Mouse (Mus musculus) MEL (cell line): Measurements from ENCODE around the gene Ciao2a. TPM values are rescaled to one million over a fixed set of nuclear protein-coding genes. Genes with fewer than 3 reads are reported as not detected.
A peak's percentile ranks its signal among the peaks of the same experiment; 100 is the strongest.

ENCODE experiments used
- DNase-seq: peaks from one replicate; pipeline ENCODE4 v3.0.0; 2011; ENCODE audit warnings: low read depth, low spot score
- H3K27ac ChIP-seq: 2 replicates; pipeline ENCODE4 v1.5.1; 2012; ENCODE audit warnings: low read depth, mild to moderate bottlenecking, control low read depth, low read length, moderate library complexity; ENCODE audit not compliant: control insufficient read depth
- H3K27me3 ChIP-seq, 2 experiments: fragments of 150-350 bp in 1 of 2; sonication (generic) in 1 of 2; 2 replicates each; pipeline ENCODE4 v1.6.1; 2012; ENCODE audit warnings: low read length in 2 of 2, mild to moderate bottlenecking in 2 of 2, improper control_type of control experiment in 1 of 2, moderate library complexity in 1 of 2; ENCODE audit not compliant: insufficient read depth in 2 of 2, control insufficient read depth in 1 of 2
- H3K36me3 ChIP-seq, 2 experiments: 2 replicates each; pipeline ENCODE4 v1.6.1; 2012 to 2014; ENCODE audit warnings: low read length in 2 of 2, improper control_type of control experiment in 1 of 2, inconsistent platforms in 1 of 2, mild to moderate bottlenecking in 1 of 2; ENCODE audit not compliant: insufficient read depth in 2 of 2, control insufficient read depth in 1 of 2
- H3K4me1 ChIP-seq, 2 experiments: fragments of 150-350 bp in 1 of 2; sonication (generic) in 1 of 2; 2 replicates each; pipeline ENCODE4 v1.6.1; 2012; ENCODE audit warnings: low read length in 2 of 2, improper control_type of control experiment in 1 of 2, mild to moderate bottlenecking in 1 of 2; ENCODE audit not compliant: insufficient read depth in 2 of 2, control insufficient read depth in 1 of 2
- H3K4me3 ChIP-seq, 2 experiments: fragments of 150-350 bp in 1 of 2; sonication (generic) in 1 of 2; 2 replicates each; pipeline ENCODE4 v1.5.1; 2012; ENCODE audit warnings: low read depth in 2 of 2, low read length in 2 of 2, mild to moderate bottlenecking in 2 of 2, moderate library complexity in 2 of 2, control low read depth in 1 of 2, improper control_type of control experiment in 1 of 2; ENCODE audit not compliant: control insufficient read depth in 1 of 2, insufficient read depth in 1 of 2
- H3K79me2 ChIP-seq: 2 replicates; pipeline ENCODE4 v1.6.1; 2012; ENCODE audit warnings: mild to moderate bottlenecking, low read length, moderate library complexity; ENCODE audit not compliant: control insufficient read depth, poor library complexity, insufficient read depth
- H3K9ac ChIP-seq: 2 replicates; pipeline ENCODE4 v1.6.1; 2012; ENCODE audit warnings: low read depth, mild to moderate bottlenecking, control low read depth, low read length, moderate library complexity; ENCODE audit not compliant: control insufficient read depth, poor library complexity, severe bottlenecking
- H3K9me3 ChIP-seq: fragments of 150-350 bp; sonication (generic); replicated peaks from 2 replicates; pipeline ENCODE4 v1.6.1; 2012; ENCODE audit warnings: mild to moderate bottlenecking, low read length, improper control_type of control experiment, moderate library complexity; ENCODE audit not compliant: insufficient read depth
- BHLHE40 ChIP-seq: IDR thresholded peaks from 2 replicates; pipeline ENCODE4 v1.6.1; 2012; ENCODE audit warnings: low read depth, mild to moderate bottlenecking, inconsistent platforms, low read length, improper control_type of control experiment, borderline replicate concordance
- CHD1 ChIP-seq: IDR thresholded peaks from 2 replicates; pipeline ENCODE4 v1.6.1; 2012; ENCODE audit warnings: low read depth, mild to moderate bottlenecking, inconsistent platforms, low read length, improper control_type of control experiment
- CHD2 ChIP-seq: IDR thresholded peaks from 2 replicates; pipeline ENCODE4 v1.6.1; 2011; ENCODE audit warnings: low read length, improper control_type of control experiment
- CTCF ChIP-seq, 3 experiments: IDR thresholded peaks in 2 of 3; conservative IDR thresholded peaks in 1 of 3; 2 replicates each; pipeline ENCODE4 v1.5.1; 2011 to 2012; ENCODE audit warnings: low read length in 3 of 3, low read depth in 2 of 3, mild to moderate bottlenecking in 2 of 3, improper control_type of control experiment in 1 of 3, inconsistent platforms in 1 of 3, mixed read lengths in 1 of 3, moderate library complexity in 1 of 3; ENCODE audit not compliant: control insufficient read depth in 1 of 3, insufficient read depth in 1 of 3, poor library complexity in 1 of 3, severe bottlenecking in 1 of 3
- E2F4 ChIP-seq: IDR thresholded peaks from 2 replicates; pipeline ENCODE4 v1.6.1; 2011; ENCODE audit warnings: low read depth, low read length, improper control_type of control experiment, borderline replicate concordance
- ELF1 ChIP-seq: IDR thresholded peaks from 2 replicates; pipeline ENCODE4 v1.6.1; 2014; ENCODE audit warnings: low read depth, mild to moderate bottlenecking, inconsistent platforms, low read length, improper control_type of control experiment, moderate library complexity
- EP300 ChIP-seq, 2 experiments: IDR thresholded peaks; 2 replicates each; pipeline ENCODE4 v1.6.1; 2011; ENCODE audit warnings: improper control_type of control experiment in 2 of 2, low read length in 2 of 2, low read depth in 1 of 2, mild to moderate bottlenecking in 1 of 2
- ETS1 ChIP-seq: IDR thresholded peaks from 2 replicates; pipeline ENCODE4 v1.6.1; 2012; ENCODE audit warnings: low read depth, mild to moderate bottlenecking, inconsistent platforms, low read length, improper control_type of control experiment, moderate library complexity
- GABPA ChIP-seq: IDR thresholded peaks from 2 replicates; pipeline ENCODE4 v1.6.1; 2012; ENCODE audit warnings: low read depth, mild to moderate bottlenecking, inconsistent platforms, low read length, improper control_type of control experiment, moderate library complexity
- GATA1 ChIP-seq: IDR thresholded peaks from 2 replicates; pipeline ENCODE4 v1.6.1; 2011; ENCODE audit warnings: low read depth, low read length, improper control_type of control experiment
- HCFC1 ChIP-seq: IDR thresholded peaks from 2 replicates; pipeline ENCODE4 v1.6.1; 2012; ENCODE audit warnings: low read depth, mild to moderate bottlenecking, inconsistent platforms, low read length, improper control_type of control experiment, moderate library complexity
- JUND ChIP-seq: IDR thresholded peaks from 2 replicates; pipeline ENCODE4 v1.6.1; 2011; ENCODE audit warnings: low read depth, mild to moderate bottlenecking, improper control_type of control experiment, low read length
- KAT2A ChIP-seq: conservative IDR thresholded peaks from 2 replicates; pipeline ENCODE4 v1.6.1; 2012; ENCODE audit warnings: low read depth, low read length, improper control_type of control experiment, inconsistent platforms
- MAFK ChIP-seq: IDR thresholded peaks from 2 replicates; pipeline ENCODE4 v1.6.1; 2011; ENCODE audit warnings: low read depth, mild to moderate bottlenecking, low read length, improper control_type of control experiment, borderline replicate concordance
- MAX ChIP-seq: IDR thresholded peaks from 2 replicates; pipeline ENCODE4 v1.6.1; 2011; ENCODE audit warnings: low read length, improper control_type of control experiment
- MEF2A ChIP-seq: IDR thresholded peaks from 2 replicates; pipeline ENCODE4 v1.6.1; 2014; ENCODE audit warnings: low read depth, mild to moderate bottlenecking, inconsistent platforms, low read length, improper control_type of control experiment; ENCODE audit not compliant: poor library complexity, insufficient replicate concordance, severe bottlenecking; ENCODE audit errors: extremely low read depth
- MXI1 ChIP-seq: IDR thresholded peaks from 2 replicates; pipeline ENCODE4 v1.6.1; 2011; ENCODE audit warnings: mild to moderate bottlenecking, low read depth, low read length, improper control_type of control experiment
- MYB ChIP-seq: IDR thresholded peaks from 2 replicates; pipeline ENCODE4 v1.6.1; 2011; ENCODE audit warnings: mild to moderate bottlenecking, low read depth, low read length, improper control_type of control experiment
- MYC ChIP-seq: IDR thresholded peaks from 2 replicates; pipeline ENCODE4 v1.6.1; 2011; ENCODE audit warnings: low read depth, mild to moderate bottlenecking, low read length, improper control_type of control experiment, moderate library complexity
- NELFE ChIP-seq: IDR thresholded peaks from 2 replicates; pipeline ENCODE4 v1.6.1; 2011; ENCODE audit warnings: low read depth, low read length, improper control_type of control experiment
- NRF1 ChIP-seq: IDR thresholded peaks from 2 replicates; pipeline ENCODE4 v1.6.1; 2014; ENCODE audit warnings: low read depth, mild to moderate bottlenecking, inconsistent platforms, low read length, improper control_type of control experiment, moderate library complexity; ENCODE audit not compliant: poor library complexity, insufficient read depth, severe bottlenecking
- POLR2A ChIP-seq, 2 experiments: IDR thresholded peaks; 2 replicates each; pipeline ENCODE4 v1.6.1; 2011 to 2012; ENCODE audit warnings: low read length in 2 of 2, mild to moderate bottlenecking in 2 of 2, control low read depth in 1 of 2, improper control_type of control experiment in 1 of 2, low read depth in 1 of 2, moderate library complexity in 1 of 2; ENCODE audit not compliant: control insufficient read depth in 1 of 2, insufficient read depth in 1 of 2, poor library complexity in 1 of 2
- POLR2AphosphoS2 ChIP-seq: IDR thresholded peaks from 2 replicates; pipeline ENCODE4 v1.6.1; 2011; ENCODE audit warnings: low read length, improper control_type of control experiment
- POLR2AphosphoS5 ChIP-seq: IDR thresholded peaks from 2 replicates; pipeline ENCODE4 v1.6.1; 2012; ENCODE audit warnings: low read depth, borderline replicate concordance, mild to moderate bottlenecking, inconsistent platforms, low read length, moderate library complexity, mixed read lengths
- RAD21 ChIP-seq: IDR thresholded peaks from 2 replicates; pipeline ENCODE4 v1.6.1; 2011; ENCODE audit warnings: mild to moderate bottlenecking, low read depth, low read length, improper control_type of control experiment
- RCOR1 ChIP-seq: IDR thresholded peaks from 2 replicates; pipeline ENCODE4 v1.6.1; 2012; ENCODE audit warnings: low read depth, mild to moderate bottlenecking, inconsistent platforms, low read length, improper control_type of control experiment
- SIN3A ChIP-seq: IDR thresholded peaks from 2 replicates; pipeline ENCODE4 v1.6.1; 2012; ENCODE audit warnings: low read length, improper control_type of control experiment, inconsistent platforms
- SMC3 ChIP-seq: IDR thresholded peaks from 2 replicates; pipeline ENCODE4 v1.6.1; 2011; ENCODE audit warnings: low read depth, low read length, improper control_type of control experiment
- TAL1 ChIP-seq: IDR thresholded peaks from 2 replicates; pipeline ENCODE4 v1.6.1; 2012; ENCODE audit warnings: mild to moderate bottlenecking, inconsistent platforms, low read length, moderate library complexity, mixed read lengths
- TBP ChIP-seq: IDR thresholded peaks from 2 replicates; pipeline ENCODE4 v1.8.0; 2011; ENCODE audit warnings: low read depth, low read length, improper control_type of control experiment
- TCF12 ChIP-seq: IDR thresholded peaks from 2 replicates; pipeline ENCODE4 v1.6.1; 2014; ENCODE audit warnings: low read depth, mild to moderate bottlenecking, inconsistent platforms, low read length, improper control_type of control experiment, moderate library complexity
- UBTF ChIP-seq: IDR thresholded peaks from 2 replicates; pipeline ENCODE4 v1.6.1; 2012; ENCODE audit warnings: low read depth, mild to moderate bottlenecking, inconsistent platforms, low read length, improper control_type of control experiment, moderate library complexity, borderline replicate concordance; ENCODE audit not compliant: insufficient read depth
- USF1 ChIP-seq: IDR thresholded peaks from 2 replicates; pipeline ENCODE4 v1.6.1; 2014; ENCODE audit warnings: low read depth, mild to moderate bottlenecking, inconsistent platforms, low read length, improper control_type of control experiment, moderate library complexity
- ZC3H11A ChIP-seq: IDR thresholded peaks from 2 replicates; pipeline ENCODE4 v1.6.1; 2012; ENCODE audit warnings: low read depth, mild to moderate bottlenecking, inconsistent platforms, low read length, improper control_type of control experiment
- ZKSCAN1 ChIP-seq: IDR thresholded peaks from 2 replicates; pipeline ENCODE4 v1.6.1; 2012; ENCODE audit warnings: low read depth, mild to moderate bottlenecking, inconsistent platforms, low read length, improper control_type of control experiment, moderate library complexity
- ZMIZ1 ChIP-seq: IDR thresholded peaks from 2 replicates; pipeline ENCODE4 v1.6.1; 2012; ENCODE audit warnings: low read depth, mild to moderate bottlenecking, inconsistent platforms, low read length, improper control_type of control experiment, moderate library complexity
- polyA plus RNA-seq, 2 experiments: library from polyadenylated mRNA; stranded (reverse) in 1 of 2; unstranded in 1 of 2; fragments of >175 nt in 1 of 2; fragments of >200 nt in 1 of 2; gene quantifications; 2 replicates each; pipeline versions ENCODE4 v1.2.1 to v1.2.4; 2012; ENCODE audit warnings: low replicate concordance in 2 of 2, low read depth in 1 of 2; ENCODE audit not compliant: insufficient read length in 2 of 2, insufficient read depth in 1 of 2, missing spikeins in 1 of 2
- total RNA-seq: library from RNA; depleted of rRNA; stranded (reverse); fragments of 300-350 nt; gene quantifications from 2 replicates; pipeline ENCODE4 v1.2.3, GENCODE M21; 2012; rRNA removed

Ciao2a gene
- total RNA-seq (103 and 121 TPM in 2 replicates), polyA plus RNA-seq (10 to 100 TPM in 1 of 2 experiments, not detected in 1; 88.1 TPM)

- H3K4me3 ChIP-seq: peak within 1 kb of the TSS; percentile 63 to 95
- H3K79me2 ChIP-seq: peaks cover 43% of the 10 kb centered on the region
- peak; percentile 100 for DNase-seq
- H3K4me1 ChIP-seq: peaks cover 5 to 27% of the 10 kb centered on the region in 2 experiments
- peak within 1 kb of the TSS; percentile 79 for H3K9ac ChIP-seq
- peaks cover 0 to 33% of the 10 kb centered on the region in 2 experiments; a peak in 2 of 4 replicates for H3K36me3 ChIP-seq
- H3K27me3 ChIP-seq: no peaks in the 10 kb centered on the region
- H3K9me3 ChIP-seq: no peaks in the 10 kb centered on the region
- peak within 1 kb of the TSS; percentile 91 for H3K27ac ChIP-seq
- TF ChIP-seq SIN3A (peak; percentile 99), MXI1 (peak; percentile 95), E2F4 (no peak), TCF12 (peak; percentile 54; the same call in 1 of the 2 replicates), EP300 (IDR thresholded peaks at IDR 0.05; ENCODE audit: low read depth in 1 of 2, low read length in 2 of 2) (no peak; a peak in 1 of 4 replicates), ZKSCAN1 (no peak), UBTF (no peak), BHLHE40 (no peak), POLR2AphosphoS5 (no peak), RCOR1 (no peak), POLR2A (IDR thresholded peaks at IDR 0.05; ENCODE audit: control insufficient read depth in 1 of 2, insufficient read depth in 1 of 2, low read depth in 1 of 2, low read length in 2 of 2, poor library complexity in 1 of 2) (peak; percentile 80 to 92), TAL1 (no peak), MYB (peak; percentile 96), MAFK (no peak), NELFE (peak; percentile 74), NRF1 (0 out of 2 replicates have a peak, but pooled peaks have one; percentile 23), CHD2 (peak; percentile 21), ZMIZ1 (0 out of 2 replicates have a peak, but pooled peaks have one; percentile 66), RAD21 (no peak), GATA1 (no peak), POLR2AphosphoS2 (no peak; the same call in 1 of the 2 replicates), USF1 (no peak), SMC3 (0 out of 2 replicates have a peak, but pooled peaks have one; percentile 6), JUND (no peak), HCFC1 (peak; percentile 98), ETS1 (peak; percentile 27; the same call in 1 of the 2 replicates), MAX (peak; percentile 97), GABPA (no peak), MYC (peak; percentile 94), MEF2A (no peak), ZC3H11A (no peak), CTCF (IDR thresholded peaks at IDR 0.05 in 2 of 3, conservative IDR thresholded peaks at IDR 0.05 in 1 of 3; ENCODE audit: control insufficient read depth in 1 of 3, insufficient read depth in 1 of 3, low read depth in 2 of 3, low read length in 3 of 3, poor library complexity in 1 of 3, severe bottlenecking in 1 of 3) (no peak), ELF1 (peak; percentile 97), CHD1 (no peak), TBP (peak; percentile 68; the same call in 1 of the 2 replicates), KAT2A (peak; percentile 96)
These were observed at the start of gene Ciao2a, which contains the start of gene Snx1 for GRCm38 (mm10) chr9:66126456-66127192. Gene Ciao2a (plus strand): TSS chr9:66126611. Gene Snx1 (minus strand): TSS chr9:66126587.
